In genomic region chr10:98231017-98231416, GRCm38 (mm10) we compare ENCODE assay signal across 15 mouse cellular contexts.
DNase-seq lines count a peak whose midpoint lies in the region; TF ChIP-seq lines count a peak whose summit lies in the region.
"Had no signal": no experiment of that assay in that cellular context is flagged by ENCODE, and none has a peak within 500 bp of the region (broad histone marks: within the 10 kb centered on the region; RNA-seq: fewer than 3 reads in every experiment).

No protein-coding gene starts in this region.

- no peaks in the 10 kb centered on the region for H3K9me3 ChIP-seq in ES-E14 (ENCODE audit: control insufficient read depth, insufficient read depth, low read depth, low read length)
- H3K9me3 ChIP-seq: G1E had no signal

- no peak overlapping the region for H3K27ac ChIP-seq in ES-E14 (ENCODE audit: insufficient read depth, low read depth, low read length, poor library complexity, severe bottlenecking)

- H3K4me3 ChIP-seq in ES-E14 (ENCODE audit: insufficient read depth in 1 of 2, low read depth in 1 of 2, low read length in 2 of 2, poor library complexity in 1 of 2, severe bottlenecking in 1 of 2) = no peak overlapping the region

- DNase-seq in ES-E14 (ENCODE audit: low read depth, low spot score) = no peak
- no peak for DNase-seq in lung, postnatal 36 days
- DNase-seq: adrenal gland, adult 2 months; adrenal gland, adult 8-10 months; adrenal gland, postnatal 10 days; adrenal gland, postnatal 14 days; adrenal gland, postnatal 25 days; adrenal gland, postnatal 36 days; B cell, adult 2 months; cerebellum, adult 11 months; cerebellum, adult 11-12 months; cerebellum, adult 18-20 months; cerebellum, adult 2 months; cerebellum, adult 8-10 months had no signal

- H3K9ac ChIP-seq in ES-E14 (ENCODE audit: insufficient read depth, low read depth, low read length, poor library complexity, severe bottlenecking) = no peak overlapping the region

- no peaks in the 10 kb centered on the region for H3K36me3 ChIP-seq in ES-E14 (ENCODE audit: control insufficient read depth, insufficient read depth, low read length, poor library complexity, severe bottlenecking)
- H3K36me3 ChIP-seq: G1E had no signal

- in situ Hi-C loops in ES-E14 (cut with MboI; ENCODE audit: low sequenced_read_pairs in 2 of 2, unreplicated experiment in 2 of 2) = no loop called here

- no peaks in the 10 kb centered on the region for H3K4me1 ChIP-seq in ES-E14 (ENCODE audit: control insufficient read depth in 2 of 2, insufficient read depth in 2 of 2, low read length in 2 of 2, poor library complexity in 1 of 2)

TF ChIP-seq in ES-E14, 5 proteins besides CTCF, POLR2A, EP300 and RAD21:
- TF ChIP-seq ZNF384 (IDR thresholded peaks at IDR 0.05; ENCODE audit: low read depth, low read length) (peak; percentile 60), ZC3H11A (IDR thresholded peaks at IDR 0.05; ENCODE audit: borderline replicate concordance, low read depth, low read length) (no peak), MAFK (IDR thresholded peaks at IDR 0.05; ENCODE audit: insufficient read depth, low read depth, low read length) (peak; percentile 54; the same call in 1 of the 2 replicates)
